Mouse (Mus musculus) macrophage (primary cell): Measurements from ENCODE around the gene Nrros. TPM values are rescaled to one million over a fixed set of nuclear protein-coding genes. Genes with fewer than 3 reads are reported as not detected.

ENCODE experiments used
- H3K27ac ChIP-seq: fragments of 350-480 bp; formaldehyde crosslinking; 2 replicates; pipeline ENCODE4 v1.9.0; 2021
- H3K36me3 ChIP-seq: fragments of 350-480 bp; formaldehyde crosslinking; 2 replicates; pipeline ENCODE4 v1.9.0; 2021; ENCODE audit errors: inconsistent target
- H3K4me3 ChIP-seq: fragments of 350-480 bp; formaldehyde crosslinking; 2 replicates; pipeline ENCODE4 v1.9.0; 2021; ENCODE audit errors: inconsistent target
- H3K79me2 ChIP-seq: fragments of 350-480 bp; formaldehyde crosslinking; 2 replicates; pipeline ENCODE4 v1.9.0; 2021; ENCODE audit errors: inconsistent target
- WGBS: methylation state at CpG from one replicate; pipeline ENCODE4 v1.1.7; 2026; ENCODE audit warnings: inconsistent platforms; ENCODE audit not compliant: missing documents; 5-methylcytosine and 5-hydroxymethylcytosine counted together
- polyA plus RNA-seq: library from polyadenylated mRNA; stranded (reverse); fragments of 250-400 nt; gene quantifications from 3 replicates; pipeline ENCODE4 v1.2.4, GENCODE M21; 2018; ENCODE audit warnings: inconsistent platforms

Nrros gene
- polyA plus RNA-seq, 1 experiment from 2014 or later = 133 TPM

GRCm38 (mm10) chr16:32174340-32175005, 9.1 kb upstream of the Nrros start:
- H3K27ac ChIP-seq = no peak overlapping the region
- 98% methylated on average over 8 of the region's 8 CpGs for WGBS

GRCm38 (mm10) chr16:32173401-32173800, 8.0 kb upstream of the Nrros start:
- H3K79me2 ChIP-seq = peaks cover 35% of the 10 kb centered on the region; the same call in 1 of the 2 replicates
- no peak overlapping the region for H3K27ac ChIP-seq
- WGBS = 75% methylated on average over 11 of the region's 11 CpGs
- no peaks in the 10 kb centered on the region for H3K36me3 ChIP-seq
- no peak overlapping the region for H3K4me3 ChIP-seq

More at GRCm38 (mm10) chr16:32174340-32175005, 9.1 kb upstream of the Nrros start:
- no peak overlapping the region for H3K4me3 ChIP-seq
- no peaks in the 10 kb centered on the region for H3K36me3 ChIP-seq
- peaks cover 25% of the 10 kb centered on the region; the same call in 1 of the 2 replicates for H3K79me2 ChIP-seq

GRCm38 (mm10) chr16:32171031-32171731, 5.8 kb upstream of the Nrros start:
- H3K79me2 ChIP-seq = peaks cover 53% of the 10 kb centered on the region
- H3K27ac ChIP-seq = peak overlapping the region; percentile 98
- WGBS = 38% methylated on average over 5 of the region's 5 CpGs
- H3K4me3 ChIP-seq = no peak overlapping the region
- H3K36me3 ChIP-seq = no peaks in the 10 kb centered on the region

- WGBS = 92% methylated on average over 4 of the region's 4 CpGs
- Histone ChIP-seq H3K4me3 (no peak overlapping the region), H3K79me2 (peaks cover 71% of the 10 kb centered on the region), H3K36me3 (no peaks in the 10 kb centered on the region), H3K27ac (peak overlapping the region; percentile 10)
Observed at GRCm38 (mm10) chr16:32167819-32168545, 2.6 kb upstream of the Nrros start.

DNA sequence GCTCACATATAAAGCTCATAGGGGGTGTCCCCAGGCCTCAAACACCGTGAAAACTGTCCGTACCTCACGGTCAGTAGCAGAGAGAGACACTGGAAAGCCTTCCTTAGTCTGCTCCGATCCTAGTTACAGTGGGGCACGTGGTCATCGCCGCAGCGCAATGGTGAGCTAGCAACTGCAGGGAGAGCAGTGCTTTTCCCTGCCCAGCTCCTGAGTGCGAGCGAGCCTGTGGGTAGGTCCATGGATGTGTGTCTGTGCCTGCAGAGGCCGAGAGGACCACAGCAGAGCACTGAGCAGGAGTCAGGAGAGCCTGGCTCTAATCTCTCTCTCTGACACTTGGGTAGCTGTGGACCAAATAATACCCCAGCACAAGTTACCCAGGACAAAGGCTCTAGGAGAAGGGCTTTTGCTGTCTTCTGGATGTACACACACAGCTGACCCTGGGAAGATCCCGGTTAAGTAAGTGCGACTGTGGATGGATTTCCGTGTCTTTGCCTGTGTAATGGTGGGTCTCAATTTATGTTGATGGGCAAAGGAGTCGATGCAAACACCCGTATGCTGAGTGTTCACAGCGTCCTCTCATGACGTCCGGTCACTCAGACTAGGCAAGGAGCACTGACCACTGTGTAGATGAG, 882 bp downstream of the Nrros start:
- WGBS = under 1% methylated on average over 19 of the region's 19 CpGs
- peak overlapping the region; percentile 97 for H3K4me3 ChIP-seq
- H3K36me3 ChIP-seq = peaks cover 8% of the 10 kb centered on the region; the same call in 1 of the 2 replicates
- peaks cover 95% of the 10 kb centered on the region for H3K79me2 ChIP-seq
- peak overlapping the region; percentile 100 for H3K27ac ChIP-seq

DNA sequence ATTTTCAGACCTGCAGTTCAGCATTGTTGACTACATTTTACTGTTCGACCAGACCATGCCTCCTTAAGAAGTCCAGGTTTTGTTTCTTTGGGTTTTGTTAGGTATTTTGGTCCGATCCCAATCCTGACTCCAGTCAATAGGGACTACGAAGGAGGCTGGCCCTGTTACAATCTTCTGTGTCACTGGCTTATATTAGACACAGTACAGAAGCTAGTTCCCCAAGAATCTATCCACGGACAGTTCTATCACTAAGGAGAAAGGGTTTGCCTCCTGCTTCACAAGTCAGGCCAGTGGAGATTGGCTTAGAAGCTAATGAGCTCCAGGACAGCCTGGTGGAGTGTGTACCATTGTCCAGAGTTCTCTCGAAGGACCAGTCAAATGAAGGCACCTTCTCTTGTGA, 1.5 kb downstream of the Nrros start:
- H3K36me3 ChIP-seq = peaks cover 8% of the 10 kb centered on the region; the same call in 1 of the 2 replicates
- H3K79me2 ChIP-seq = peaks cover 95% of the 10 kb centered on the region
- peak overlapping the region; percentile 100 for H3K27ac ChIP-seq
- 0% methylated on average over 4 of the region's 5 CpGs for whole genome bisulfite sequencing
- peak overlapping the region; percentile 97 for H3K4me3 ChIP-seq

DNA sequence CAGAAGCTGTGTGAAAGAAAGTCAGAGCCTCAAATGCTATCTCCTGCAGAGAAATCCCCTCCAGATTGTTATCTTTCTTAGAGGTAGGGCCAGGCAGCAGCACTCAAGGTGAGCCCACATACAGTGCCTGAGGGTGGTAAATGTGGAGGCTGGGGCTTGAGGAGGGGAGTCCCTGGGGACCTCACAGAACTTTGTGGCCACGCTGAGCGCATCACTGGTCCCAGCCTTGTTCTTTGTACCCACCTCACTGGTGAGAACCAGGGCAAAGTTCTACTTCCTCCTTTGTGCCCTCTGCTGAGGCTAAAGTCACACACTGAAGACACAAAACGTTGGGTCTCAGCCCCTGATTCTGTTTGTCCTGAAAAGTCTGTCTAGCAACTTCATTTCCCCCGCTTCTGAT, 2.0 kb downstream of the Nrros start:
- Histone ChIP-seq H3K4me3 (peak overlapping the region; percentile 97), H3K36me3 (peaks cover 8% of the 10 kb centered on the region; the same call in 1 of the 2 replicates), H3K27ac (peak overlapping the region; percentile 100), H3K79me2 (peaks cover 95% of the 10 kb centered on the region)
- 0% methylated on average over 4 of the region's 4 CpGs for WGBS

DNA sequence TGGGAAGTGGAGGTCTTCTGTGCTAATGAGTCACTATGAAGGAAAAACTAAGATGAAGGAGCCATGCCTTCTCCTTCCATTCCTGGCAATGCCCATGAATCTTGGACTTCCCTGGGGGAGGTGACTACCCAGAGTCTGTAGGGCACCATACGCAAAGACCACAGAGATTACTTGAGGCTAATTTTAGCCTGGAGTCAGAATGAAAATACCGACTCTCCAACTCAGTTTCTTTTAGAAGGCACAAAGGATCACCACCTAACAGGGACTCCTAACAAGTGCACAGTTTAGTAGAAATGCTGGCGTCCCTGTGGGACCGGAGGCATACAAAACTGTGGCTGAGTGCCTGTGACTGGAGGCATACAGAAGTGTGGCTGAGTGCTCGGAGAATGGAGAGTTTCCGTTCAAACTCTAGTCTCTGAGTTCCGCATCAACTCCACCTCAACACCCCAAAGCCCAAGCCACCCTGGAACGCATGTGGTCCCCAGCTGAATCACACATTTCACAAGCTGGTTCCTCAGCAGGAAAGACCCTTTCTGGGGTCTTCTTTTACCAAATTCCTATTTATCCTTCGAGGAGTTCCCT, 4.6 kb downstream of the Nrros start:
- Histone ChIP-seq H3K36me3 (peaks cover 28% of the 10 kb centered on the region), H3K4me3 (peak overlapping the region; percentile 97), H3K27ac (peak overlapping the region; percentile 100), H3K79me2 (peaks cover 100% of the 10 kb centered on the region)
- WGBS = 5% methylated on average over 9 of the region's 9 CpGs

DNA sequence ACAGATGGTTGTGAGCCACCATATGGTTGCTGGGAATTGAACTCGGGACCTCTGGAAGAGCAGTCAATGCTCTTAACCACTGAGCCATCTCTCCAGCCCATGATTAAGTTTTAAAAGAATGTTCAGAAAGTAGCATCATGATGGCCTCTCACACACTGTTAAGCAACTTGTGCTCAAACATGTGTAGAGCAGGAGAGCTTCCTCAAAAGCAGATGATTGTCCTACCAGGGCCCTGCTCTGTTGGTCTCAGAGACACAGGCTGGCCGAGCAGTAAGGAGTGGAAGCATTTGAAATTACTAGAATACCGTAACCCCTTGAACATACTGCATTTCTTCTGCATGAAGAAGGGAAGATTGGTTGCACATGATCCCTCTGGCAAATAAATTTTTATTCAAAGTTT, 6.4 kb downstream of the Nrros start:
- no peak overlapping the region; the same call in 1 of the 2 replicates for H3K4me3 ChIP-seq
- H3K27ac ChIP-seq = peak overlapping the region; percentile 100
- peaks cover 100% of the 10 kb centered on the region for H3K79me2 ChIP-seq
- 56% methylated on average over 2 of the region's 3 CpGs for WGBS
- H3K36me3 ChIP-seq = peaks cover 47% of the 10 kb centered on the region

DNA sequence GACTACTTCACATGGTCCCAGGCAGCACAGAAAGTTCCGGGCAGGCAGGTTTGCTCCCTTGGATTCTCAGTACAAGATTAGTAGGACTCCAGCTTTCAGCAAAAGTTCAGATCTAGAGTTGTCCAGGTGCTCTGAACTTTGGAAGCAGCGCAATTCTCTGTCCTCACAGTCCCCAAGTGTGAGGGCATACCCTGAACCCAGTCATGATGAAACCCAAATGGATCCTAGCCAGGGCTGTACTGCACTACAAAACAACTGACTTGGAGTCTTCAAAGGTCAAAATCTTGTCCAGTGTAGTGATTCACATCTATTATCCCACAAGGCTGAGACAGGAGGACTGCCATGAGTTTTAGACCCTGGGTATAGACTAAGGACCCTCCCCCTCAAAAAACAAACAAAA, 8.0 kb downstream of the Nrros start:
- 96% methylated on average over 2 of the region's 2 CpGs for WGBS
- H3K27ac ChIP-seq = no peak overlapping the region
- H3K79me2 ChIP-seq = peaks cover 94% of the 10 kb centered on the region
- peaks cover 56% of the 10 kb centered on the region for H3K36me3 ChIP-seq
- H3K4me3 ChIP-seq = no peak overlapping the region

GRCm38 (mm10) chr16:32156719-32157118, 8.7 kb downstream of the Nrros start:
- WGBS = 93% methylated on average over 3 of the region's 3 CpGs
- Histone ChIP-seq H3K4me3 (no peak overlapping the region), H3K36me3 (peaks cover 56% of the 10 kb centered on the region)

DNA sequence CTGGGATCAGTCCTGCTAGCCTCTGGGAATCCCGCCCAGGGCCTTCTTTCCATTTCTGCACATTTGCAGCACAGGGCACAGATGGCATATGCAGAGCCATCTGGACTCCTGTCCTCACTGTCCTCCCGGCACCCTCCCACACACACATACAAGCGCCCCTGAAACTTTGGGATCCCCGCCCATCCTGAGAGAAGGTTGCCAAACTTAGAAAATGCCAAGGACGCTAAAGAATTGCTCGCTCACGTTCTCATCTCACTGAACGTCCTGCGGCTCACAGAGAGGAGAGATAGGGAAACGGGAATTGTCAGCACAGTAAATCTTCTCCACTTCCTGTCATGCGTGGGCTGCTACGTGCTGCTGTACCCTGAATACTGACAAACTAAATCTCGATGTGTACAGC, 11.0 kb downstream of the Nrros start:
- peaks cover 48% of the 10 kb centered on the region for H3K36me3 ChIP-seq
- H3K27ac ChIP-seq = no peak overlapping the region
- WGBS = 80% methylated on average over 13 of the region's 13 CpGs
- peaks cover 65% of the 10 kb centered on the region for H3K79me2 ChIP-seq
- no peak overlapping the region for H3K4me3 ChIP-seq

More at GRCm38 (mm10) chr16:32156719-32157118, 8.7 kb downstream of the Nrros start:
- H3K79me2 ChIP-seq = peaks cover 87% of the 10 kb centered on the region
- no peak overlapping the region for H3K27ac ChIP-seq

GRCm38 (mm10) chr16:32153976-32154375, 11.4 kb downstream of the Nrros start:
- Histone ChIP-seq H3K79me2 (peaks cover 60% of the 10 kb centered on the region), H3K27ac (no peak overlapping the region)

More at GRCm38 (mm10) chr16:32153976-32154375, 11.4 kb downstream of the Nrros start:
- peaks cover 48% of the 10 kb centered on the region for H3K36me3 ChIP-seq
- WGBS = 90% methylated on average over 1 of the region's 1 CpGs
- no peak overlapping the region for H3K4me3 ChIP-seq
